Mouse (Mus musculus): ENCODE data around the gene Olfr1037. TPM values are rescaled to one million over a fixed set of nuclear protein-coding genes. Genes with fewer than 3 reads are reported as not detected.
"Not testable (repeated sequence)": the region's sequence is repeated elsewhere in the genome, so short reads cannot be mapped to it uniquely, and the experiment has no call there.

Olfr1037 gene
- total RNA-seq (2014; rRNA removed) (not detected in 2 replicates), polyA plus RNA-seq (2015; fragmentation: Nextera tagmentation; extraction: Ambion mirVana) (not detected in 2 replicates)

GRCm38 (mm10) chr2:86087285-86087684, at the start of gene Olfr1037:
Olfr1037 (minus strand) TSS chr2:86087385.
- no peak within 1 kb of the TSS for H3K9ac ChIP-seq
- H3K4me3 ChIP-seq (ENCODE audit: low read depth, low read length): no peak within 1 kb of the TSS
- DNase-seq (no peak), ATAC-seq (no peak)
- no peaks in the 10 kb centered on the region for H3K9me3 ChIP-seq (ENCODE audit: low read length)
- no peaks in the 10 kb centered on the region for H3K4me1 ChIP-seq (ENCODE audit: insufficient read depth)
- no peak for TF ChIP-seq CTCF (IDR thresholded peaks at IDR 0.05; ENCODE audit: low read depth)
- WGBS: 95% methylated on average over 2 of the region's 2 CpGs
- H3K27me3 ChIP-seq (ENCODE audit: insufficient read depth, low read length): no peaks in the 10 kb centered on the region
- H3K4me2 ChIP-seq (ENCODE audit: low read depth): no peak within 1 kb of the TSS
- no peaks in the 10 kb centered on the region for H3K36me3 ChIP-seq (ENCODE audit: insufficient read depth)
- no peak within 1 kb of the TSS for H3K27ac ChIP-seq (ENCODE audit: low read depth, low read length)

GRCm38 (mm10) chr2:86135828-86136227, 48.6 kb upstream of the Olfr1037 start, which contains the start of gene Olfr1039:
Olfr1039 (minus strand) TSS chr2:86135928.
- H3K36me3 ChIP-seq (ENCODE audit: insufficient read depth): no peaks in the 10 kb centered on the region
- H3K27me3 ChIP-seq (ENCODE audit: insufficient read depth, low read length): no peaks in the 10 kb centered on the region
- H3K27ac ChIP-seq (ENCODE audit: low read depth, low read length): no peak within 1 kb of the TSS
- no peak for TF ChIP-seq CTCF (IDR thresholded peaks at IDR 0.05; ENCODE audit: low read depth)
- no peaks in the 10 kb centered on the region for H3K9me3 ChIP-seq (ENCODE audit: low read length)
- no peaks in the 10 kb centered on the region for H3K4me1 ChIP-seq (ENCODE audit: insufficient read depth)
- ATAC-seq: no peak
- no peak within 1 kb of the TSS for H3K9ac ChIP-seq
- H3K4me3 ChIP-seq (ENCODE audit: low read depth, low read length): no peak within 1 kb of the TSS
- no peak for DNase-seq
- 94% methylated on average over 1 of the region's 1 CpGs for WGBS
- H3K4me2 ChIP-seq (ENCODE audit: low read depth): no peak within 1 kb of the TSS

- not testable (repeated sequence) for H3K4me3 ChIP-seq (ENCODE audit: low read depth, low read length); H3K4me1 ChIP-seq (ENCODE audit: insufficient read depth); H3K9me3 ChIP-seq (ENCODE audit: low read length); ATAC-seq; H3K27ac ChIP-seq (ENCODE audit: low read depth, low read length); H3K4me2 ChIP-seq (ENCODE audit: low read depth); H3K9ac ChIP-seq; H3K27me3 ChIP-seq (ENCODE audit: insufficient read depth, low read length); DNase-seq; H3K36me3 ChIP-seq (ENCODE audit: insufficient read depth)
- 84% methylated on average over 1 of the region's 1 CpGs for WGBS
These were observed 6.7 kb downstream of the Olfr1037 start for GRCm38 (mm10) chr2:86080478-86080877.

GRCm38 (mm10) chr2:86073692-86074091, 13.5 kb downstream of the Olfr1037 start, which contains the start of gene Olfr1036:
Olfr1036 (plus strand) TSS chr2:86073992.
- not testable (repeated sequence) for DNase-seq; H3K36me3 ChIP-seq (ENCODE audit: insufficient read depth); H3K9me3 ChIP-seq (ENCODE audit: low read length); H3K9ac ChIP-seq; H3K4me1 ChIP-seq (ENCODE audit: insufficient read depth); H3K27ac ChIP-seq (ENCODE audit: low read depth, low read length); H3K4me3 ChIP-seq (ENCODE audit: low read depth, low read length); H3K4me2 ChIP-seq (ENCODE audit: low read depth); ATAC-seq; H3K27me3 ChIP-seq (ENCODE audit: insufficient read depth, low read length)

- DNase-seq (no peak), ATAC-seq (no peak)
- no peak overlapping the region for H3K4me2 ChIP-seq (ENCODE audit: low read depth)
- TF ChIP-seq CTCF (IDR thresholded peaks at IDR 0.05; ENCODE audit: low read depth): no peak
- WGBS: 94% methylated on average over 8 of the region's 8 CpGs
- H3K4me3 ChIP-seq (ENCODE audit: low read depth, low read length): no peak overlapping the region
- no peaks in the 10 kb centered on the region for H3K27me3 ChIP-seq (ENCODE audit: insufficient read depth, low read length)
- H3K36me3 ChIP-seq (ENCODE audit: insufficient read depth): no peaks in the 10 kb centered on the region
- H3K4me1 ChIP-seq (ENCODE audit: insufficient read depth): no peaks in the 10 kb centered on the region
- no peaks in the 10 kb centered on the region for H3K9me3 ChIP-seq (ENCODE audit: low read length)
- no peak overlapping the region for H3K9ac ChIP-seq
- H3K27ac ChIP-seq (ENCODE audit: low read depth, low read length): no peak overlapping the region
These were observed 17.0 kb downstream of the Olfr1037 start for GRCm38 (mm10) chr2:86070189-86070588.

- 97% methylated on average over 2 of the region's 2 CpGs for WGBS
These were observed 23.4 kb downstream of the Olfr1037 start for GRCm38 (mm10) chr2:86063766-86064165.

DNA sequence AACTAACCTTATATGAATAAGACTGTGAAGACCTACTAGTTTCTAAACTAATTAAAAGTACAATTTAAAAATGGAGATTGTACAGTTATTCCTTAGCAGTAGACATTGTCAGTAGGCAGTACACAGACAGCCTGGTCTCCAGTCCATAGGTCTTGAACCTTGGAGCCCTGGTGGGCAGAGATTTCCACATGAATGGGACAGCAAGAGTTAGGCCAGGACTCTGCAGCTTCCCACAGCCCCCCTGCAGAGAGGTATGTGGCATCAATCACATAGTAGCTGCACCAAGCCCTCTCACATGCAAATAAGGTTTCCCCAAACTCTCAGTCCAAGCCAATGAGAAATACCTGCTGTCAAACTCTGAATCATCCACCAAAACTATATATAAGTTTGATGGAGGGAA, 36.4 kb downstream of the Olfr1037 start:
- not testable (repeated sequence) for H3K4me1 ChIP-seq (ENCODE audit: insufficient read depth); H3K27me3 ChIP-seq (ENCODE audit: insufficient read depth, low read length); H3K9ac ChIP-seq; DNase-seq; H3K9me3 ChIP-seq (ENCODE audit: low read length); H3K4me2 ChIP-seq (ENCODE audit: low read depth); H3K36me3 ChIP-seq (ENCODE audit: insufficient read depth); H3K4me3 ChIP-seq (ENCODE audit: low read depth, low read length); H3K27ac ChIP-seq (ENCODE audit: low read depth, low read length); ATAC-seq

More at GRCm38 (mm10) chr2:86063766-86064165, 23.4 kb downstream of the Olfr1037 start:
- not testable (repeated sequence) for H3K36me3 ChIP-seq (ENCODE audit: insufficient read depth); H3K4me3 ChIP-seq (ENCODE audit: low read depth, low read length); DNase-seq; ATAC-seq; H3K9me3 ChIP-seq (ENCODE audit: low read length); H3K4me2 ChIP-seq (ENCODE audit: low read depth); H3K27ac ChIP-seq (ENCODE audit: low read depth, low read length); H3K9ac ChIP-seq; H3K27me3 ChIP-seq (ENCODE audit: insufficient read depth, low read length); H3K4me1 ChIP-seq (ENCODE audit: insufficient read depth)

DNA sequence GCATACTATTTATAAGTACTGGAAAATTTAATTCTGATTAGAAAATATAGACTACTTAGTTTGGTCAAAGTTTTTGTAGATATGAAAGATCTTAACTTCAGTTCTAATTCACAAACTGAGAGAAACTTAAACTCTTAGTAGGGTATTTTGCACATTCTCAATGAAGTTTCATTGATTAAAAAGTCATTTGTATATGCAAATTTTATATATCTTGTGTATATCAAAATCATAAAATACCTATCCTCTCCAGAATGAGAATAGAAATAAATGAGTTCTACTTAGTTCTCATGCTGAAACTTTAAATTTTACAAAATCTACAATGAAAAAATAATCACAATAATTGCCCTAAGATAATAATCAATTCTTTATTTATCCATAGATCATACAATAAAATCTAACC, 41.6 kb downstream of the Olfr1037 start, which contains the start of gene Olfr1034:
TSS of gene Olfr1034 (plus strand) at position 301 of the 400 bp plus-strand sequence.
- no peaks in the 10 kb centered on the region for H3K27me3 ChIP-seq (ENCODE audit: insufficient read depth, low read length)
- no peak within 1 kb of the TSS for H3K27ac ChIP-seq (ENCODE audit: low read depth, low read length)
- ATAC-seq (no peak), DNase-seq (no peak)
- no peak within 1 kb of the TSS for H3K9ac ChIP-seq
- H3K4me3 ChIP-seq (ENCODE audit: low read depth, low read length): no peak within 1 kb of the TSS
- no peaks in the 10 kb centered on the region for H3K36me3 ChIP-seq (ENCODE audit: insufficient read depth)
- no peaks in the 10 kb centered on the region for H3K9me3 ChIP-seq (ENCODE audit: low read length)
- H3K4me1 ChIP-seq (ENCODE audit: insufficient read depth): no peaks in the 10 kb centered on the region
- H3K4me2 ChIP-seq (ENCODE audit: low read depth): no peak within 1 kb of the TSS
- TF ChIP-seq CTCF (IDR thresholded peaks at IDR 0.05; ENCODE audit: low read depth): no peak

Other genes with a start within 250 kb of the Olfr1037 start
- gene Olfr1019, start 241.9 kb downstream of the Olfr1037 start, total RNA-seq (2014; rRNA removed): 0.08 TPM in 1 of 2 replicates, not detected in the other
- gene Olfr1019, start 241.9 kb downstream of the Olfr1037 start, polyA plus RNA-seq (2015; fragmentation: Nextera tagmentation; extraction: Ambion mirVana): not detected in 2 replicates
- not detected in 2 replicates for gene Olfr1020, start 240.4 kb downstream of the Olfr1037 start, total RNA-seq (2014; rRNA removed)
- not detected in 2 replicates for gene Olfr1020, start 240.4 kb downstream of the Olfr1037 start, polyA plus RNA-seq (2015; fragmentation: Nextera tagmentation; extraction: Ambion mirVana)
- gene Olfr1022, start 218.8 kb downstream of the Olfr1037 start, total RNA-seq (2014; rRNA removed): not detected in 2 replicates
- gene Olfr1022, start 218.8 kb downstream of the Olfr1037 start, polyA plus RNA-seq (2015; fragmentation: Nextera tagmentation; extraction: Ambion mirVana): not detected in 2 replicates
- not detected in 2 replicates for gene Olfr1023, start 201.7 kb downstream of the Olfr1037 start, total RNA-seq (2014; rRNA removed)
- gene Olfr1023, start 201.7 kb downstream of the Olfr1037 start, polyA plus RNA-seq (2015; fragmentation: Nextera tagmentation; extraction: Ambion mirVana): not detected in 2 replicates
- gene Olfr1024, start 182.3 kb downstream of the Olfr1037 start, total RNA-seq (2014; rRNA removed): not detected in 2 replicates
- gene Olfr1024, start 182.3 kb downstream of the Olfr1037 start, polyA plus RNA-seq (2015; fragmentation: Nextera tagmentation; extraction: Ambion mirVana): not detected in 2 replicates
- gene Olfr1025-ps1, start 172.2 kb downstream of the Olfr1037 start, total RNA-seq (2014; rRNA removed): not detected in 2 replicates
- not detected in 2 replicates for gene Olfr1025-ps1, start 172.2 kb downstream of the Olfr1037 start, polyA plus RNA-seq (2015; fragmentation: Nextera tagmentation; extraction: Ambion mirVana)
- not detected in 2 replicates for gene Olfr1026, start 165.8 kb downstream of the Olfr1037 start, total RNA-seq (2014; rRNA removed)
- not detected in 2 replicates for gene Olfr1026, start 165.8 kb downstream of the Olfr1037 start, polyA plus RNA-seq (2015; fragmentation: Nextera tagmentation; extraction: Ambion mirVana)
- gene Olfr1028, start 136.9 kb downstream of the Olfr1037 start, total RNA-seq (2014; rRNA removed): not detected in 2 replicates
- gene Olfr1028, start 136.9 kb downstream of the Olfr1037 start, polyA plus RNA-seq (2015; fragmentation: Nextera tagmentation; extraction: Ambion mirVana): not detected in 2 replicates
- gene Olfr1029, start 113.5 kb downstream of the Olfr1037 start, total RNA-seq (2014; rRNA removed): not detected in 2 replicates
- gene Olfr1029, start 113.5 kb downstream of the Olfr1037 start, polyA plus RNA-seq (2015; fragmentation: Nextera tagmentation; extraction: Ambion mirVana): not detected in 2 replicates
- gene Olfr1030, start 108.1 kb downstream of the Olfr1037 start, total RNA-seq (2014; rRNA removed): not detected in 2 replicates
- gene Olfr1030, start 108.1 kb downstream of the Olfr1037 start, polyA plus RNA-seq (2015; fragmentation: Nextera tagmentation; extraction: Ambion mirVana): not detected in 2 replicates
- gene Olfr1031, start 97.1 kb downstream of the Olfr1037 start, total RNA-seq (2014; rRNA removed): not detected in 2 replicates
- gene Olfr1031, start 97.1 kb downstream of the Olfr1037 start, polyA plus RNA-seq (2015; fragmentation: Nextera tagmentation; extraction: Ambion mirVana): not detected in 2 replicates
- not detected in 2 replicates for gene Olfr1032, start 81.8 kb downstream of the Olfr1037 start, total RNA-seq (2014; rRNA removed)
- gene Olfr1032, start 81.8 kb downstream of the Olfr1037 start, polyA plus RNA-seq (2015; fragmentation: Nextera tagmentation; extraction: Ambion mirVana): not detected in 2 replicates
- 0.05 and 0.08 TPM in 2 replicates for gene Olfr1033, start 66.8 kb downstream of the Olfr1037 start, total RNA-seq (2014; rRNA removed)
- gene Olfr1033, start 66.8 kb downstream of the Olfr1037 start, polyA plus RNA-seq (2015; fragmentation: Nextera tagmentation; extraction: Ambion mirVana): 1.1 and 1.2 TPM in 2 replicates
- not detected in 2 replicates for gene Olfr1034, start 41.5 kb downstream of the Olfr1037 start, total RNA-seq (2014; rRNA removed)
- gene Olfr1034, start 41.5 kb downstream of the Olfr1037 start, polyA plus RNA-seq (2015; fragmentation: Nextera tagmentation; extraction: Ambion mirVana): not detected in 2 replicates
- gene Olfr1036, start 13.4 kb downstream of the Olfr1037 start, total RNA-seq (2014; rRNA removed): not detected in 2 replicates
- not detected in 2 replicates for gene Olfr1036, start 13.4 kb downstream of the Olfr1037 start, polyA plus RNA-seq (2015; fragmentation: Nextera tagmentation; extraction: Ambion mirVana)
- not detected in 2 replicates for gene Olfr1039, start 48.5 kb upstream of the Olfr1037 start, total RNA-seq (2014; rRNA removed)
- not detected in 2 replicates for gene Olfr1039, start 48.5 kb upstream of the Olfr1037 start, polyA plus RNA-seq (2015; fragmentation: Nextera tagmentation; extraction: Ambion mirVana)
- gene Olfr1040, start 59.3 kb upstream of the Olfr1037 start, total RNA-seq (2014; rRNA removed): not detected in 2 replicates
- gene Olfr1040, start 59.3 kb upstream of the Olfr1037 start, polyA plus RNA-seq (2015; fragmentation: Nextera tagmentation; extraction: Ambion mirVana): not detected in 2 replicates
- gene Olfr1042, start 74.5 kb upstream of the Olfr1037 start, total RNA-seq (2014; rRNA removed): not detected in 2 replicates
- not detected in 2 replicates for gene Olfr1042, start 74.5 kb upstream of the Olfr1037 start, polyA plus RNA-seq (2015; fragmentation: Nextera tagmentation; extraction: Ambion mirVana)
- gene Olfr1043, start 80.1 kb upstream of the Olfr1037 start, total RNA-seq (2014; rRNA removed): not detected in 2 replicates
- gene Olfr1043, start 80.1 kb upstream of the Olfr1037 start, polyA plus RNA-seq (2015; fragmentation: Nextera tagmentation; extraction: Ambion mirVana): not detected in 2 replicates
- gene Olfr1044, start 90.4 kb upstream of the Olfr1037 start, total RNA-seq (2014; rRNA removed): not detected in 2 replicates
- not detected in 2 replicates for gene Olfr1044, start 90.4 kb upstream of the Olfr1037 start, polyA plus RNA-seq (2015; fragmentation: Nextera tagmentation; extraction: Ambion mirVana)
- not detected in 2 replicates for gene Olfr52, start 98.3 kb upstream of the Olfr1037 start, total RNA-seq (2014; rRNA removed)
- gene Olfr52, start 98.3 kb upstream of the Olfr1037 start, polyA plus RNA-seq (2015; fragmentation: Nextera tagmentation; extraction: Ambion mirVana): not detected in 2 replicates
- not detected in 2 replicates for gene Olfr1045, start 115.6 kb upstream of the Olfr1037 start, total RNA-seq (2014; rRNA removed)
- gene Olfr1045, start 115.6 kb upstream of the Olfr1037 start, polyA plus RNA-seq (2015; fragmentation: Nextera tagmentation; extraction: Ambion mirVana): not detected in 2 replicates
- not detected in 2 replicates for gene Olfr1046, start 131.9 kb upstream of the Olfr1037 start, total RNA-seq (2014; rRNA removed)
- gene Olfr1046, start 131.9 kb upstream of the Olfr1037 start, polyA plus RNA-seq (2015; fragmentation: Nextera tagmentation; extraction: Ambion mirVana): not detected in 2 replicates
- gene Olfr1047, start 144.0 kb upstream of the Olfr1037 start, total RNA-seq (2014; rRNA removed): not detected in 2 replicates
- not detected in 2 replicates for gene Olfr1047, start 144.0 kb upstream of the Olfr1037 start, polyA plus RNA-seq (2015; fragmentation: Nextera tagmentation; extraction: Ambion mirVana)
- gene Olfr1048, start 152.9 kb upstream of the Olfr1037 start, total RNA-seq (2014; rRNA removed): not detected in 2 replicates
- not detected in 2 replicates for gene Olfr1048, start 152.9 kb upstream of the Olfr1037 start, polyA plus RNA-seq (2015; fragmentation: Nextera tagmentation; extraction: Ambion mirVana)
- not detected in 2 replicates for gene Olfr1049, start 170.9 kb upstream of the Olfr1037 start, total RNA-seq (2014; rRNA removed)
- not detected in 2 replicates for gene Olfr1049, start 170.9 kb upstream of the Olfr1037 start, polyA plus RNA-seq (2015; fragmentation: Nextera tagmentation; extraction: Ambion mirVana)
- gene Olfr1051, start 191.7 kb upstream of the Olfr1037 start, total RNA-seq (2014; rRNA removed): not detected in 2 replicates
- not detected in 2 replicates for gene Olfr1051, start 191.7 kb upstream of the Olfr1037 start, polyA plus RNA-seq (2015; fragmentation: Nextera tagmentation; extraction: Ambion mirVana)
- not detected in 2 replicates for gene Olfr1052, start 205.1 kb upstream of the Olfr1037 start, total RNA-seq (2014; rRNA removed)
- not detected in 2 replicates for gene Olfr1052, start 205.1 kb upstream of the Olfr1037 start, polyA plus RNA-seq (2015; fragmentation: Nextera tagmentation; extraction: Ambion mirVana)
- gene Olfr1053, start 227.9 kb upstream of the Olfr1037 start, total RNA-seq (2014; rRNA removed): not detected in 2 replicates
- not detected in 2 replicates for gene Olfr1053, start 227.9 kb upstream of the Olfr1037 start, polyA plus RNA-seq (2015; fragmentation: Nextera tagmentation; extraction: Ambion mirVana)
- not detected in 2 replicates for gene Olfr1054, start 248.0 kb upstream of the Olfr1037 start, total RNA-seq (2014; rRNA removed)
- not detected in 2 replicates for gene Olfr1054, start 248.0 kb upstream of the Olfr1037 start, polyA plus RNA-seq (2015; fragmentation: Nextera tagmentation; extraction: Ambion mirVana)

All from forebrain, postnatal 0 days (tissue).